Mouse (Mus musculus) heart, embryonic 13.5 days (tissue): Measurements from ENCODE around the gene Reln. TPM values are rescaled to one million over a fixed set of nuclear protein-coding genes. Genes with fewer than 3 reads are reported as not detected.

ENCODE experiments used
- ATAC-seq: fragments of 200-750 bp; cut with Nextera tagmentation; 2 replicates; pipeline ENCODE4 v1.8.0; 2017; ENCODE audit warnings: moderate TSS enrichment; ENCODE audit not compliant: insufficient number of reproducible peaks, low FRiP score, low TSS enrichment; ENCODE audit errors: extremely low read depth
- H3K27ac ChIP-seq: fragments of 300-500 bp; sonication (generic); replicated peaks from 2 replicates; pipeline ENCODE4 v1.5.1; 2015; ENCODE audit warnings: moderate library complexity, mild to moderate bottlenecking, inconsistent platforms
- H3K27me3 ChIP-seq: fragments of 300-500 bp; sonication (generic); replicated peaks from 2 replicates; pipeline ENCODE4 v1.6.1; 2015; ENCODE audit warnings: mild to moderate bottlenecking, inconsistent platforms
- H3K36me3 ChIP-seq: fragments of 300-500 bp; sonication (generic); 2 replicates; pipeline ENCODE4 v1.6.1; 2015; ENCODE audit warnings: mild to moderate bottlenecking, inconsistent platforms
- H3K4me1 ChIP-seq: fragments of 300-500 bp; sonication (generic); 2 replicates; pipeline ENCODE4 v1.6.1; 2015; ENCODE audit warnings: inconsistent platforms
- H3K4me2 ChIP-seq: fragments of 300-500 bp; sonication (generic); 2 replicates; pipeline ENCODE4 v1.6.1; 2015; ENCODE audit warnings: inconsistent platforms, mild to moderate bottlenecking, moderate library complexity
- H3K4me3 ChIP-seq: fragments of 300-500 bp; sonication (generic); 2 replicates; pipeline ENCODE4 v1.5.1; 2015; ENCODE audit warnings: moderate library complexity, mild to moderate bottlenecking, inconsistent platforms
- H3K9ac ChIP-seq: fragments of 300-500 bp; sonication (generic); 2 replicates; pipeline ENCODE4 v1.6.1; 2015; ENCODE audit warnings: inconsistent platforms, mild to moderate bottlenecking, moderate library complexity
- H3K9me3 ChIP-seq: fragments of 300-500 bp; sonication (generic); 2 replicates; pipeline ENCODE4 v1.6.1; 2016; ENCODE audit warnings: inconsistent platforms
- WGBS: fragments of 180-500 bp; shearing (Covaris S2); methylation state at CpG from one replicate; pipeline ENCODE4 v1.1.7; 2015; ENCODE audit warnings: mixed read lengths; 5-methylcytosine and 5-hydroxymethylcytosine counted together
- polyA plus RNA-seq: library from polyadenylated mRNA; unstranded; fragments of >200 nt; fragmentation: Nextera tagmentation; extraction: Ambion mirVana; gene quantifications from 2 replicates; pipeline ENCODE4 v1.2.1, GENCODE M21; 2015

The Reln gene
- polyA plus RNA-seq, 1 experiment from 2014 or later = 2.5 TPM

DNA sequence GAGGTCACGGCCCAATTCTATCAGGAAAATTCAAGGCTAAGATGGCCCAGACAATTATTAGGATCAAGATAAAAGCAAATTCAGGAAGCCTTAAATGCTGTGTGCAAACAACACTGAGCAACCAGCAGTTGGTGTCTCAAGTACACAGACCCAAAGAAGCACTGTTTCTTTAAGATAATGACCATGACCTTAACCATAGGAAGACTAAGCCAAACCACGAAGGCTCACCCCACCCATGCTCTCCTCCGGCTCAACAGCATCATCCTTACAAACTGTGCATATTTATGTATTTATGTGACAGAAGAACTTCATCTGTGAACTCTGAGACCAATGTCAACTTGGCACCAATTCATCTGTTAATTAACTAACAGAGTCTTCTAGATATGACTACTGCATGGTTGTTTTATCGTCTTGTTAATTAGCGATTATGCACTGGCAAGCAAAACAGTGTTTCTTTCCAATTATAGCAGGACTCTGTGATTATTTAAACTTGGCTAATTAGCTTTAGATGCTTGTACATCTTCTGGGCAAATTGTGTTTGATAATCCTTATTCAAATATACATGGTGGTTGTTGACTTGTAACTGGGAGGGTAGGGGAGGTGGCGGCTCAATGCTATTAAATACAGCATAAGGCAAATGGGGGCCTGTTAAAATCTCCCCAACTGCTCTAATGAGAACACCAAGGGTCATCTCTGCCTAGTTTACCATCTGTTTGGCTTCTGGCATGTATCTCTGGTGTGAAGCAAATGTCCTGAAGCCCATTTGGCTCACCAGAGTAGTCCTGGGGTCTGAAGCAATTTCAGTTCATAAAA lies 77.8 kb downstream of the Reln start:
- Histone ChIP-seq H3K27ac (no peak overlapping the region), H3K4me1 (0 out of 2 replicates have a peak, but pooled peaks cover 3% of the 10 kb centered on the region), H3K4me2 (no peak overlapping the region), H3K9me3 (no peaks in the 10 kb centered on the region), H3K9ac (no peak overlapping the region), H3K4me3 (no peak overlapping the region), H3K36me3 (no peaks in the 10 kb centered on the region), H3K27me3 (no peaks in the 10 kb centered on the region)
- ATAC-seq = no peak
- WGBS = 74% methylated on average over 6 of the region's 6 CpGs

DNA sequence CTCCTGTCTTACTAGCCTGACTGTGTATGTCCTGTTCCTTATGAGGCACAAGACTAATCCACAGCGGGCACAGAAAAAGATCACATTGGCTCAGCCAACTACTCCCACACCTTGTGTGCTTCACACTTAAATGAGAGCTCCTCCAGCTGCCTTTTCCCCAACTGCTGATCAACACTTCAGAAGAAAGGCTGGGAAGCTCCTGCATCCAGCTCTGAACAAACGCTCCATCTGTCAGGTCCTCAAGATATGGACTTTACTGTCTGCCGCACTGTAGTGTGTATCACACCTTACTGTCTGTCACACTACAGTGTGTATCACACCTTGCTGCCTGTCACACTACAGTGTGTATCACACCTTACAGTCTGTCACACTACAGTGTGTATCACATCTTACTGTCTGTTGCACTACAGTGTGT lies 82.1 kb downstream of the Reln start:
- Histone ChIP-seq H3K27ac (no peak overlapping the region), H3K9me3 (no peaks in the 10 kb centered on the region), H3K36me3 (no peaks in the 10 kb centered on the region), H3K27me3 (no peaks in the 10 kb centered on the region), H3K4me3 (no peak overlapping the region), H3K9ac (no peak overlapping the region), H3K4me1 (0 out of 2 replicates have a peak, but pooled peaks cover 4% of the 10 kb centered on the region), H3K4me2 (no peak overlapping the region)
- ATAC-seq = no peak
- WGBS = 70% methylated on average over 3 of the region's 3 CpGs

DNA sequence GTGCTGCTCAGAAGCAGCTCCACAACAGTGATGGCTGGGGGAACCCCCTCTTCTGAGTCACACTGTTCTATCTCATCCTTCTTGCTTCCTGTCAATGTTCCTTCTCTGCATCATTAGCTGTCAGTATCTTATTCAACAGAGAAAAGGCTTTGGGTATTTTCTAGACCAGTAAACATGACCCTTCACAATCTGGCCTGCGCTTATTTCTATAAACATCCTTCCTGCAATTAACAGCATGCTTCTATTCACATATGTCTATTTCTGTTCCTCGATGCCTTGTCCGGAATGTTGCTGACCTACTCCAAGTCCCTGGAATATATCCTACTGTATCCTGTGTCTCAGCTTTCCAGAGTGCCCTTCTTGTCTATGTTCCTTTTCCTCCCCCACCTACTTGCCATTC lies 89.2 kb downstream of the Reln start:
- H3K9me3 ChIP-seq = no peaks in the 10 kb centered on the region
- no peak overlapping the region for H3K27ac ChIP-seq
- H3K36me3 ChIP-seq = no peaks in the 10 kb centered on the region
- no peak for ATAC-seq
- no peak overlapping the region for H3K9ac ChIP-seq
- 82% methylated on average over 3 of the region's 3 CpGs for WGBS
- H3K4me1 ChIP-seq = no peaks in the 10 kb centered on the region
- H3K4me3 ChIP-seq = no peak overlapping the region
- H3K27me3 ChIP-seq = no peaks in the 10 kb centered on the region
- H3K4me2 ChIP-seq = no peak overlapping the region

DNA sequence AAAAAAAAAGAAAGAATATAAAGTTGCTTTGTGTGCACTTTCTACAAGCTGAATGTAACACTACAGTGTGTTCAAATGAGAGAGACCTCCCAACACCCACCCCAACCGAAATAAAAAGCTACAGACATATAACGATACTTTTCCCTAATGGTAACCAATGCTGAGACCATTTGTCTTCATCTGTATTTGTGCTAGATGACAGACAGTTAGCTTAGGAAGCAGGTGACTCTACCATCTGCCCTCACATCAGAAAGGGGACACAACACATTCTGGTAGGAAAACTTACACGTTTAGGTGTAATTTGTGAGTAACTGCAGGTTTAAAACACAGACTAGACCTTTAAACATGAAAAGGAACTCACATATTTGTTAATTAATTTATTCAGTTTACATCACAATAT lies 90.6 kb downstream of the Reln start:
- no peak overlapping the region for H3K4me3 ChIP-seq
- ATAC-seq = no peak
- no peak overlapping the region for H3K4me2 ChIP-seq
- WGBS = 84% methylated on average over 3 of the region's 3 CpGs
- H3K4me1 ChIP-seq = no peaks in the 10 kb centered on the region
- no peaks in the 10 kb centered on the region for H3K27me3 ChIP-seq
- H3K36me3 ChIP-seq = no peaks in the 10 kb centered on the region
- no peak overlapping the region for H3K27ac ChIP-seq
- no peaks in the 10 kb centered on the region for H3K9me3 ChIP-seq
- H3K9ac ChIP-seq = no peak overlapping the region

- no peak for ATAC-seq
- Histone ChIP-seq H3K9me3 (no peaks in the 10 kb centered on the region), H3K4me1 (no peaks in the 10 kb centered on the region), H3K27ac (no peak overlapping the region), H3K36me3 (no peaks in the 10 kb centered on the region), H3K27me3 (no peaks in the 10 kb centered on the region), H3K4me3 (no peak overlapping the region), H3K4me2 (no peak overlapping the region), H3K9ac (no peak overlapping the region)
- WGBS = 91% methylated on average over 6 of the region's 6 CpGs
Observed at GRCm38 (mm10) chr5:22253318-22253717, 91.2 kb downstream of the Reln start.

DNA sequence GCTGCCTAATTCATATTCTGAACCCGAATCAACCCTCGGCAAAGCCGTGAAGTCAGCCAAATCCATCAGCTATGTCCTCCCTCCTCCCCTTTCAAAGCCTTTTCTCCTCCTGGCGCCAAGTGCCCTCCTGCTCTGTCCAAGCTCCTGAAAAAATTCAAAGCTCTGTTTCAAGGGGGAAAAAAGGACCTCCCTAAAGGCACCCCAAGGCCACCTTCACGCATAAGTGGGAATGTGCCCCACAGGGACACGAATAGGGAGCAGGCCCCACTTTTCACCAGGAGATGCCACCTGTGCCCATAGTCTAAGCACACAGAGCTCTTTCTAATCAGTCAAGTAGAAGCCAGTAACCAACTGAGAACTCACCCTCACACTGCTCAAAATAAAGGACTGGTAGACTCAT lies 96.7 kb downstream of the Reln start:
- H3K4me2 ChIP-seq = no peak overlapping the region
- WGBS = 76% methylated on average over 6 of the region's 6 CpGs
- H3K27me3 ChIP-seq = no peaks in the 10 kb centered on the region

GRCm38 (mm10) chr5:22245056-22245455 lies 99.4 kb downstream of the Reln start:
- Histone ChIP-seq H3K9me3 (no peaks in the 10 kb centered on the region), H3K27me3 (no peaks in the 10 kb centered on the region), H3K36me3 (no peaks in the 10 kb centered on the region), H3K4me3 (no peak overlapping the region), H3K4me2 (no peak overlapping the region), H3K27ac (no peak overlapping the region), H3K4me1 (no peaks in the 10 kb centered on the region), H3K9ac (no peak overlapping the region)
- WGBS = 72% methylated on average over 1 of the region's 1 CpGs
- ATAC-seq = no peak

More for the DNA sequence above, 96.7 kb downstream of the Reln start:
- Histone ChIP-seq H3K4me1 (no peaks in the 10 kb centered on the region), H3K9ac (no peak overlapping the region), H3K4me3 (no peak overlapping the region), H3K27ac (no peak overlapping the region), H3K36me3 (no peaks in the 10 kb centered on the region), H3K9me3 (no peaks in the 10 kb centered on the region)
- ATAC-seq = no peak

- WGBS = 83% methylated on average over 2 of the region's 2 CpGs
- no peak overlapping the region for H3K27ac ChIP-seq
- no peaks in the 10 kb centered on the region for H3K27me3 ChIP-seq
- H3K4me2 ChIP-seq = no peak overlapping the region
- no peaks in the 10 kb centered on the region for H3K9me3 ChIP-seq
- H3K4me1 ChIP-seq = no peaks in the 10 kb centered on the region
- H3K4me3 ChIP-seq = no peak overlapping the region
- ATAC-seq = no peak
- no peak overlapping the region for H3K9ac ChIP-seq
- no peaks in the 10 kb centered on the region for H3K36me3 ChIP-seq
Observed at GRCm38 (mm10) chr5:22243538-22243937, 101.0 kb downstream of the Reln start.

DNA sequence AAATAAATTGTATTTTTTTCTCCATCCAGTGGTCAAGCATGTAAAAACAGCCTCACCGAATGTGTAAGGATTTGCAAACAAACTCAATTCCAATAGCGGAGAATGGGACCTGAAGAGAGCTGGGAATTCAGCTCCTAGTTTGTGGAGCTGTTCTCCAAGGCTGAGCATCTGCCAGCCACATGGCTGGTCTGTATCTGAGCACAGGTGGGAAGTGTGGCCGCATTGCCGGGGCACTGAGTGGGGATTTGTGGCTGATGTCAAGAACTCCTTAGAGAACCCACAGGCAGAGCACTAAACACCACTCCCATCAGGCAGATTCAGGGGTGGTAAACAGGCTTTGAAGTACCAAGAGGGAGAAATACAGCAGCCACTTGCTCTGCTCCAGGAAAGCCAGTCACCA lies 102.9 kb downstream of the Reln start:
- Histone ChIP-seq H3K9me3 (no peaks in the 10 kb centered on the region), H3K27ac (no peak overlapping the region), H3K4me1 (no peaks in the 10 kb centered on the region), H3K27me3 (no peaks in the 10 kb centered on the region), H3K36me3 (no peaks in the 10 kb centered on the region), H3K4me2 (no peak overlapping the region), H3K9ac (no peak overlapping the region), H3K4me3 (no peak overlapping the region)
- WGBS = 83% methylated on average over 4 of the region's 4 CpGs
- no peak for ATAC-seq

DNA sequence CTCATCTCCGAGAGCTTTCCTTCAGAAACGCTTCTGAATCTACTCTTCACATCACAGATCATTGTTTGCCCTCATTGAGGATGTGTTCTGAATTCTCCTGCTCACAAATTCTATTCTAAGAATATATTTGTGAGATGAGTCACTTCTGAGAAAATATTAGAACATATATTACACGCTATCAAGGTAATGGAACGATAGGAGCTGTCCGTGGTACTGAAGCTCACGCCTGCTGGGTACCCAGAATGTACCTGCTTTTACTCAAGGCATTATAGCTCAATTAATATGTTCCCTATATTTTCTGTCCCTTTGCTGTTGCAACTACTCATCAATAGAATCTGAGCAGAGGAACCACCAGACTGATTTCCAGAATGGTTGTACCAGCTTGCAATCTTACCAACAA lies 107.7 kb downstream of the Reln start:
- no peak for ATAC-seq
- Histone ChIP-seq H3K36me3 (no peaks in the 10 kb centered on the region), H3K9ac (no peak overlapping the region), H3K9me3 (no peaks in the 10 kb centered on the region), H3K27me3 (no peaks in the 10 kb centered on the region), H3K4me1 (no peaks in the 10 kb centered on the region), H3K27ac (no peak overlapping the region), H3K4me3 (no peak overlapping the region), H3K4me2 (no peak overlapping the region)
- WGBS = 60% methylated on average over 6 of the region's 6 CpGs

GRCm38 (mm10) chr5:22224515-22224914 lies 120.0 kb downstream of the Reln start:
- Histone ChIP-seq H3K27me3 (no peaks in the 10 kb centered on the region), H3K4me2 (no peak overlapping the region), H3K4me1 (0 out of 2 replicates have a peak, but pooled peaks cover 2% of the 10 kb centered on the region), H3K9me3 (no peaks in the 10 kb centered on the region), H3K36me3 (no peaks in the 10 kb centered on the region), H3K4me3 (no peak overlapping the region), H3K27ac (no peak overlapping the region), H3K9ac (no peak overlapping the region)
- no peak for ATAC-seq
- WGBS = 54% methylated on average over 4 of the region's 4 CpGs

DNA sequence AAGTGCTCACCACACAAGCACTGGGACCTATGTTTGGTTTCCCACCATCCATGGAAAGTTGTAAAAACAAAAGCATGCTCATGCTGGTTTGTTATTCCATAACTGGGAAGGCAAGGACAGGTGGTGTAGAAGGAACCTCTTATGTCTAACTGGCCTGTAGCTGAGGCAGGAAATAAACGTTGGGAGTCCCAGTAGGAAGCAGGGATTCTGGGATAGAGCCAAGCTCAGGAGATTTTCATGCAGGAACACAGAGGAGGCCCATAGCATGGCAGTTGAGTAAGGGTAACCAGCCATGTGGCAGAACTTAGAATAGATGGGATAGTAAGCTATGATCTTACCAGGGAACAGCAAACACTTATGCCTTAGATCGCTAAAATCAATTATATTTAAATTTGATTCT lies 120.6 kb downstream of the Reln start:
- no peak for ATAC-seq
- H3K4me3 ChIP-seq = no peak overlapping the region

More for the DNA sequence above, 120.6 kb downstream of the Reln start:
- Histone ChIP-seq H3K9ac (no peak overlapping the region), H3K27ac (no peak overlapping the region), H3K4me1 (0 out of 2 replicates have a peak, but pooled peaks cover 2% of the 10 kb centered on the region), H3K4me2 (no peak overlapping the region), H3K36me3 (no peaks in the 10 kb centered on the region), H3K9me3 (no peaks in the 10 kb centered on the region), H3K27me3 (no peaks in the 10 kb centered on the region)
- WGBS = 71% methylated on average over 2 of the region's 2 CpGs
